Comparison of ENCODE assay signal across 13 mouse cellular contexts in the genomic region with DNA sequence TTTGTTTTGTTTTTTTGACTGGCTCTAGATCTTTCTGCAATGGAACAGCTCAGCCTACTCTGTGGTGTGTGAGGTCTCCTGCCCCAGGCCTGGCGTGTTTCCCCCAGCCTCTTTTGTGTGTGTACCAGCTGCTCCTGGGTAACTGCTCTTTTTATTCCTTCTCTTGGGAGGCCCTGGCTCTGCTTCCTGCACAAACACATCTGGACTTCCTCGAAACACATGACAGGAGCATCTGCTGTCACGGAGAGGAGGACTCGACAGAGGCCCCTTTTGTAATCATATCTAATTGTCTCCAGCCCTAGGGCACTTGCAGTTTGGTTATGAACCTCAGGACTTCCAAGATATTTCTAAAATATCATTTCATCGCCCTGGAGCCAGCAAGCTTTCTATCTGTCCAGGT.
DNase-seq lines count a peak whose midpoint lies in the region; ATAC-seq and TF ChIP-seq lines count a peak whose summit lies in the region.
"Had no signal": no experiment of that assay in that cellular context is flagged by ENCODE, and none has a peak within 500 bp of the region (broad histone marks: within the 10 kb centered on the region; RNA-seq: fewer than 3 reads in every experiment).

No protein-coding gene starts in this region.

- no peak overlapping the region for H3K4me2 ChIP-seq in intestine, embryonic 14.5 days (ENCODE audit: low read length)
- no peak overlapping the region for H3K4me2 ChIP-seq in intestine, postnatal 0 days (replicated peaks; ENCODE audit: low read depth)
- H3K4me2 ChIP-seq in embryonic facial prominence, embryonic 13.5 days, result no peak overlapping the region
- no peak overlapping the region for H3K4me2 ChIP-seq in intestine, embryonic 15.5 days (replicated peaks)
- H3K4me2 ChIP-seq: heart, embryonic 13.5 days; limb, embryonic 13.5 days had no signal

- peaks cover 12% of the 10 kb centered on the region for H3K4me1 ChIP-seq in intestine, embryonic 14.5 days (replicated peaks; ENCODE audit: control insufficient read depth, insufficient read depth, low read length)
- no peaks in the 10 kb centered on the region for H3K4me1 ChIP-seq in intestine, postnatal 0 days (replicated peaks; ENCODE audit: control insufficient read depth, insufficient read depth, low read length)
- peaks cover 14% of the 10 kb centered on the region for H3K4me1 ChIP-seq in embryonic facial prominence, embryonic 13.5 days
- 0 out of 2 replicates have a peak, but pooled peaks cover 4% of the 10 kb centered on the region for H3K4me1 ChIP-seq in intestine, embryonic 15.5 days (replicated peaks)

- H3K36me3 ChIP-seq in intestine, embryonic 14.5 days (ENCODE audit: control insufficient read depth, insufficient read depth, low read length), result no peaks in the 10 kb centered on the region
- no peaks in the 10 kb centered on the region for H3K36me3 ChIP-seq in intestine, postnatal 0 days (ENCODE audit: control insufficient read depth, insufficient read depth)
- H3K36me3 ChIP-seq in embryonic facial prominence, embryonic 13.5 days, result no peaks in the 10 kb centered on the region
- no peaks in the 10 kb centered on the region for H3K36me3 ChIP-seq in intestine, embryonic 15.5 days
- H3K36me3 ChIP-seq: heart, embryonic 13.5 days; limb, embryonic 13.5 days had no signal

- H3K27ac ChIP-seq in intestine, embryonic 14.5 days (ENCODE audit: low read depth), result 0 out of 2 replicates have a peak overlapping the region, but pooled peaks have one; percentile 33
- H3K27ac ChIP-seq in intestine, postnatal 0 days (ENCODE audit: low read depth, low read length), result no peak overlapping the region
- H3K27ac ChIP-seq in embryonic facial prominence, embryonic 13.5 days, result 0 out of 2 replicates have a peak overlapping the region, but pooled peaks have one; percentile 17
- H3K27ac ChIP-seq in intestine, embryonic 15.5 days, result no peak overlapping the region
- H3K27ac ChIP-seq: heart, embryonic 13.5 days; limb, embryonic 13.5 days; macrophage had no signal

- no peak for ATAC-seq in intestine, embryonic 14.5 days (replicated peaks; ENCODE audit: low FRiP score, low TSS enrichment, low read depth)
- no peak for ATAC-seq in intestine, postnatal 0 days
- no peak for ATAC-seq in embryonic facial prominence, embryonic 13.5 days (ENCODE audit: insufficient number of reproducible peaks, insufficient read depth, low FRiP score, low TSS enrichment, low read depth)
- ATAC-seq in intestine, embryonic 15.5 days, result 0 out of 2 replicates have a peak, but pooled peaks have one; percentile 10
- ATAC-seq: liver, postnatal 0 days had no signal

- no peak for TF ChIP-seq CTCF in intestine, postnatal 0 days (IDR thresholded peaks at IDR 0.05; ENCODE audit: low read depth)

- H3K9ac ChIP-seq in intestine, embryonic 14.5 days (ENCODE audit: low read length), result no peak overlapping the region
- no peak overlapping the region for H3K9ac ChIP-seq in intestine, postnatal 0 days (ENCODE audit: low read depth, low read length)
- no peak overlapping the region for H3K9ac ChIP-seq in embryonic facial prominence, embryonic 13.5 days
- no peak overlapping the region for H3K9ac ChIP-seq in intestine, embryonic 15.5 days
- H3K9ac ChIP-seq: heart, embryonic 13.5 days; limb, embryonic 13.5 days; liver, postnatal 0 days had no signal

- WGBS in intestine, embryonic 14.5 days, result 23% methylated on average over 5 of the region's 5 CpGs
- WGBS in intestine, postnatal 0 days, result 39% methylated on average over 5 of the region's 5 CpGs
- WGBS in embryonic facial prominence, embryonic 13.5 days, result 11% methylated on average over 5 of the region's 5 CpGs
- WGBS in intestine, embryonic 15.5 days, result 34% methylated on average over 5 of the region's 5 CpGs

- intact Hi-C loops in gastrocnemius, postnatal 36 days (cut with DNase I), result no loop called here

- no peak for DNase-seq in intestine, embryonic 14.5 days (ENCODE audit: low spot score)
- peak; percentile 43 for DNase-seq in embryo, embryonic 10.5 days (ENCODE audit: low spot score)
- DNase-seq in gastrocnemius, postnatal 36 days, result no peak
- DNase-seq in kidney, postnatal 10 days, result no peak
- DNase-seq: cerebellum, postnatal 14 days; liver, postnatal 0 days; thymus, postnatal 36 days had no signal

- H3K27me3 ChIP-seq in intestine, embryonic 14.5 days (replicated peaks; ENCODE audit: control insufficient read depth, insufficient read depth, low read length), result no peaks in the 10 kb centered on the region
- H3K27me3 ChIP-seq in intestine, postnatal 0 days (replicated peaks; ENCODE audit: control insufficient read depth, insufficient read depth, low read length), result no peaks in the 10 kb centered on the region
- H3K27me3 ChIP-seq in embryonic facial prominence, embryonic 13.5 days, result no peaks in the 10 kb centered on the region
- H3K27me3 ChIP-seq in intestine, embryonic 15.5 days (replicated peaks), result no peaks in the 10 kb centered on the region
- H3K27me3 ChIP-seq: heart, embryonic 13.5 days; limb, embryonic 13.5 days had no signal

- no peak overlapping the region for H3K4me3 ChIP-seq in intestine, embryonic 14.5 days (ENCODE audit: low read depth, low read length)
- H3K4me3 ChIP-seq in intestine, postnatal 0 days (ENCODE audit: low read depth, low read length), result no peak overlapping the region
- no peak overlapping the region for H3K4me3 ChIP-seq in embryonic facial prominence, embryonic 13.5 days
- H3K4me3 ChIP-seq in intestine, embryonic 15.5 days (replicated peaks), result no peak overlapping the region
- H3K4me3 ChIP-seq: heart, embryonic 13.5 days; limb, embryonic 13.5 days had no signal

- no peaks in the 10 kb centered on the region for H3K9me3 ChIP-seq in intestine, embryonic 14.5 days (ENCODE audit: control insufficient read depth, low read length)
- no peaks in the 10 kb centered on the region for H3K9me3 ChIP-seq in intestine, postnatal 0 days (ENCODE audit: control insufficient read depth)
- no peaks in the 10 kb centered on the region for H3K9me3 ChIP-seq in embryonic facial prominence, embryonic 13.5 days
- no peaks in the 10 kb centered on the region for H3K9me3 ChIP-seq in intestine, embryonic 15.5 days
- H3K9me3 ChIP-seq: heart, embryonic 13.5 days; limb, embryonic 13.5 days had no signal

Comparison
In these comparisons a context has a peak if more than half of its experiments do, and no peak if none do; other contexts are left out.
1. H3K27ac ChIP-seq: peak in intestine, embryonic 14.5 days (single experiment) and embryonic facial prominence, embryonic 13.5 days (single experiment); none in intestine, postnatal 0 days (single experiment) and intestine, embryonic 15.5 days (single experiment).